Mouse (Mus musculus) regulatory T cell (primary cell): ENCODE data around the gene Slc37a4.
"Not testable (repeated sequence)": the region's sequence is repeated elsewhere in the genome, so short reads cannot be mapped to it uniquely, and the experiment has no call there.

ENCODE experiments used
- in situ Hi-C: fragments of 300-600 bp; cut with MboI, MseI; formaldehyde crosslinking; loops from one replicate; pipeline ENCODE4 v1.15.1; 2025; ENCODE audit warnings: high pct_unique_total_duplicates

Slc37a4 gene

DNA sequence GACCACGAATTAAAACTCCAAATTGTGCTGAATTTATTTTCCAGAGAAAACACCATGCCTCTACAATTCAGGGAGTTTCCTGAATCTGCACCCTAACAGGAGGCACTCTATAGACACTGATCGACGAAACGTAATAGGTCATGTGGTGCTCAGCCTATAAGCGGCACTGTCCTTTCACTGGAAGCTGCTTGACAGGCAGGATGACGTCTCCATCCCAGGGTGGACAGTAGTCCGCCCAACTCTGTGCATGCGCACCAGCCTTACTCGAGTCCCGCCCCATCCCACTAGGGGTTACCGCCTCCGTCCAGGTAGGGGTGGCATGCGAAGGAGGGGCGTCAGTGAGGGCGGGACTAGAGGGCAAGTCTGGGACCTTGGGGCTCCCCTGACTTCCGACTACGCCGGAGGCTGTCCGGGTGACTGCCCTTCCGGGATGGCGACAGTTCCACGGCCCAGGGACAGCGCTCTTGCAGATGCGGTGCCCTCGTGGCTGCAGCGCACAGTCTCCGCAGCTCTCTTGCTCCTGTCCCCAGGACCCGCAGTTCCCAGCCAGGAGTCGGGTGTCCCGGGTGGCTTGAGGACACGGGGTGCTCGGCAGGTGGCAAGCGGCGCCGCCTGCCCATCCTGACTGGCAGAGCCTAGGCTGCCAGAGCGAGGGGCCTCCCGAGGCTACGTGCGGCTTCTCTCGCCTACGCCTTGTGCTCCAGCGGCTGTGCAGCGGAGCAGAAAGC lies at the start of gene Slc37a4:
Gene Slc37a4, plus strand, starts transcription at position 169 of the 728 bp plus-strand sequence.
- in situ Hi-C loops, result no loop called here

- in situ Hi-C loops, result no loop called here
These were observed 49.5 kb upstream of the Slc37a4 start for GRCm38 (mm10) chr9:44347166-44347565.

- in situ Hi-C loops, result no loop called here
These were observed 49.0 kb upstream of the Slc37a4 start for GRCm38 (mm10) chr9:44347621-44348020.

DNA sequence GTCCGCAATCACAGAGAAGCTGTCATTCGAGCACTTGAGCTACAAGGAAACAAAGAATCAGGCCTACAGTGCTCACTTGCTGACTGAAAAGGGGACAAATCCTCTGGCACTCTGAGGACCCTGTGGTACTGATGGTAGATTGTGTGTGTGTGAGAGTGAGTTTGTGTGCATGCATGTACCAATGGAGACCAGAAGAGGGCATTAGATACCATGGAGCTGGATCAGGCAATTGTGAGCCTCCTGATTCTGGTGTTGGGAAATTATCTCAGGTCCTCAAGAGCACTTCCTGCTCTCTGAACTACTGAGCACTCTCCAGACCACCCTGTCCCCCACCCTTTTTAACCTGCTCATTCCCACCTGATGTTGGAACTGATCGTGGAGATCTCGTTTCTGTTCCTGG lies 48.1 kb upstream of the Slc37a4 start:
- in situ Hi-C loops, result no loop called here

- in situ Hi-C loops, result no loop called here
These were observed 45.3 kb upstream of the Slc37a4 start for GRCm38 (mm10) chr9:44351396-44351795.

- in situ Hi-C loops, result no loop called here
These were observed 44.3 kb upstream of the Slc37a4 start for GRCm38 (mm10) chr9:44352337-44352736.

GRCm38 (mm10) chr9:44353142-44353541 lies 43.5 kb upstream of the Slc37a4 start:
- in situ Hi-C loops, result no loop called here

DNA sequence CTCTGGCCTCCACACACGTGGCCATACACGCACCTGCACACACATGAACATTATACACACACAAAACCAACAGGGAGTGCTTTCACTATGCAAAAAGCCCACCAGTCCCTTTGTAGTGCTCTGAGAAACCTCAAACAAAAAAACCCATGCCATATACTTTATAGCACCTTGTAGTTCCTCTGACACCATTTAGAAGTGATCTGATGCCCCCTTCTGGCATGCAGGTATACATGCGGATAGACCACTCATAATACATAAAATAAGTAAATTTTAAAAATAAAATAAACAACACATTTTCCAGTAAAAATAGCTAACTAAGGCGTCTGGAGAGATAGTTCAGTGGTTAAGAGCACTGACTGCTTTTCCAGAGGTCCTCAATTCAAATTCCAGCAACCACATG lies 39.4 kb upstream of the Slc37a4 start:
- in situ Hi-C loops, result no loop called here

- in situ Hi-C loops, result no loop called here
These were observed 35.3 kb upstream of the Slc37a4 start, which contains the start of gene Vps11 for GRCm38 (mm10) chr9:44361190-44361917. TSS of gene Vps11 (minus strand) at chr9:44361670.

GRCm38 (mm10) chr9:44361931-44362330 lies 34.7 kb upstream of the Slc37a4 start:
- in situ Hi-C loops, result not testable (repeated sequence)

- in situ Hi-C loops, result no loop called here
These were observed 32.2 kb upstream of the Slc37a4 start for GRCm38 (mm10) chr9:44364480-44364879.

GRCm38 (mm10) chr9:44373386-44373785 lies 23.3 kb upstream of the Slc37a4 start:
- in situ Hi-C loops, result no loop called here

DNA sequence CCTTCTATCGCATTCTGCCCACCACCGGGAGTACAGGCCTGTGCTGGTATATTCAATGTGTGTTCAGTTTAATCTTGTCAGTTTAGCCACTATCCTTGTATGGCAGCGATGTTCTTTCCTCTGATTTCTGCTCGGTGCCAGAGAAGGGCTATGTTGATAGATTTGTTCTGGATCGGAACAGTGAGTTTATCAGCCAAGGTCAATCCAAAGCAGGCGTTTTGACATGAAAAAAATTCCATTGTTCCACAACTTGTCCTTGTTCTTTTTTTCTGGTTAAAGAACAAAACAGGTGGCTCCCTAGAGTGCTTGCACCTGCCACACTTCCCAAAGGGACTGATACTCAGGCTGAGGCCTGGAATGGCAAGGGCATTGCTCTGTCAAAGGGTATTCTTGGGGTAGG lies 20.5 kb upstream of the Slc37a4 start:
- in situ Hi-C loops, result no loop called here

- in situ Hi-C loops, result not testable (repeated sequence)
These were observed 19.3 kb upstream of the Slc37a4 start for GRCm38 (mm10) chr9:44377335-44377734.

DNA sequence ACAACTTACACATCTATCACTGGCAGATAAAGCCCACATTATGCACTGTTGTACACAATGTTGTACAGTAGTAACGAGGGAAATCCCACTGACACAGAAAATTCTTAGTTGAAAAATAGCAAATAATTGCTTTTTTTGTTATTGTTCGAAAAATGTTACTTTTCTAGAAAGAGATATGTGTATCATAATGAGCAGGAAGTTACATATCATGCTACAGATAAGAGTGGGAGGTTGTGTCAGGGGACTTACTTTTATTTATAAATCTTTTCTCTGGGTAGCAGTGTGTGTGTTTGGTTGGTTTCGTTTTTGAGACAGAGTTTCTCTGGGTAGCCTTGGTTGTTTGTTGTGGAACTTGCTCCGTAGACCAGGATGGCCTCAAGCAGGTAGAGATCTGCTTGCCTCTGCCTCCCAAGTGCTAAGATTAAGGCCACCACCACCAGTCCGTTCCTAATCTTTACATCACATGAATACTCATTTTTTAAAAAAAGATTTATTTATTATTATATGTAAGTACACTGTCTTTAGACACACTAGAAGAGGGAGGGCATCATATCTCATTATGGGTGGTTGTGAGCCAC lies 18.4 kb upstream of the Slc37a4 start:
- in situ Hi-C loops, result no loop called here

DNA sequence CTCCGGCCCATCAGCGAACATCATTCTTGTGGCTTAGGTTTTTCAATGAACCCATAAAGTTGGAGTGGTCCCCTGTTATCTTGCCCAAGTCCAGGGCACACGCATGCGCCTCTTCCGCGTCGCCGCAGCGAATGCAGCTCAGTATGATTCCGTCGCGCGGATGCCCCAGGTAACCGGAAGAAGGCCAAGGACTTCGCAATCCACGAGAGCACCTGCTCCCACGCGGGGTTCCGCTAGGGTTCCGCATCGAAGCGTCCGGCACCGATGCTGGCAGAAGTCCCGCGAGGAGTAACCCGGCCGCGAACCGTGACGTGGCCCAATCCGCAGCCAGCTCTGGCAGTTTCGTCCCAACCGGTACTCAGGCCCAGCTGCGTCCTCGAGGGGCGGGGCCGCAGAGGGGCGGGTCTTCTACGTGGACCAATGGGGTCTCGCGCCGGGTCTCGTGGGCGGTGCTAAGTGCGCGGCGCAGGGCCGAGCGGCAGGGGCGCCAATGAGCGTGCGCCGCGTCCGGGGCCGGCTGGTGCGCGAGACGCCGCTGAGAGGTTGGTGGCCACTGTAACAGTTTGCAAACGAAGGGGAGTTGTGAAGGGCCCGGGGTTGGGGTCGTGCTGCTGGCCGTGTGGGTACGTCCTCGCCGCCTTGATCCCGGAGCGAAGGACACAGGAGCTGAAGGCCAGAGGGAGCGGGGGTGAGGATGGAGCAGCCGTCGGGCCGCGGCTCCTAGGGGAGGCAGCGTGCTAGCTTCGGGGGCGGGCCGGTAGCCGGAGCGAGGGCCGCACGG lies 17.4 kb upstream of the Slc37a4 start, which contains the start of gene Hyou1:
Gene Hyou1, plus strand, starts transcription at position 437 of the 781 bp plus-strand sequence.
- in situ Hi-C loops, result no loop called here

- in situ Hi-C loops, result loop anchor here (5.0 kb wide), 1 partner anchor 43 kb away; no protein-coding TSS in a partner anchor
These were observed 16.8 kb upstream of the Slc37a4 start for GRCm38 (mm10) chr9:44379862-44380261.

DNA sequence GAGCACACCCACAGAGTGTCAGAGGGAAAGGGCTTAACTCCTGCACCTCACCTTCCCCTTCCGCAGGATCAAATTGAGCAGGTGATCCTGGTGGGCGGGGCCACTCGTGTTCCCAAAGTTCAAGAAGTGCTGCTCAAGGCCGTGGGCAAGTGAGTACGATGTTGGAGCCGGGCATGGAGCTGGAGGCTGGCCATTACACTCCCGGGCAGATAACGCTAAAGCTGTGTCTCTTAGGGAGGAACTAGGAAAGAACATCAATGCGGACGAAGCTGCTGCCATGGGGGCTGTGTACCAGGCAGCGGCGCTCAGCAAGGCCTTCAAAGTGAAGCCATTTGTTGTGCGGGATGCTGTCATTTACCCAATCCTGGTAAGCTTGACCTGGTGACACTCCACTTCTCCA lies 12.1 kb upstream of the Slc37a4 start:
- in situ Hi-C loops, result loop anchor here (5.0 kb wide), 1 partner anchor 47 kb away; no protein-coding TSS in a partner anchor

- in situ Hi-C loops, result no loop called here
These were observed 9.4 kb upstream of the Slc37a4 start for GRCm38 (mm10) chr9:44387221-44387620.

- in situ Hi-C loops, result no loop called here
These were observed 7.4 kb upstream of the Slc37a4 start for GRCm38 (mm10) chr9:44389273-44389672.

DNA sequence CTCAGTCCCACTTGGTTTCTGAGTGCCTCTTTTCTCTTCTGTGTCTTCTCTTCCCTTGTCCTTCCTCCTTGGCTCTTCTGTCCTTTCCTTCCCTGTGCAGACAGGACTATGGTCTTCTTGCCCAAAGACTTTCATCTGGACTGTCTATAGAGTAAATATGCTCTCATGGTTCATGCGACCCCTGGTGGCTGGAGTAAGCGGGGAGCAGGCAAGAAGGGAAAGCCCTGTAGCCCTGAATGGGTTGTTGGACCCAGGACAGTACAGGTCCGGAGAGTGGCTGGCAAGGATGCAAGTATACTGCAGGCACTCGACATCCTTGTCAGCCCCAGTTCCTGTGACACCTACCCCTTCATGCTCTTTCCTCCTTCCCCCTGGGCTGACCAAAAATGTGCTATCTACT lies 5.2 kb upstream of the Slc37a4 start:
- in situ Hi-C loops, result no loop called here

GRCm38 (mm10) chr9:44398087-44398486 lies 1.4 kb downstream of the Slc37a4 start:
- in situ Hi-C loops, result no loop called here
